Mouse (Mus musculus) lung, postnatal 0 days (tissue): Measurements from ENCODE around the gene Cdk19.

ENCODE experiments used
- CTCF ChIP-seq: IDR thresholded peaks from 2 replicates; pipeline ENCODE4 v1.5.1; 2016; ENCODE audit warnings: antibody characterized with exemption, mild to moderate bottlenecking
- EP300 ChIP-seq: IDR thresholded peaks from 2 replicates; pipeline ENCODE4 v1.6.1; 2016; ENCODE audit warnings: antibody characterized with exemption, mild to moderate bottlenecking, control low read depth

GRCm38 (mm10) chr10:40443806-40444357, 104.5 kb downstream of the Cdk19 start:
- TF ChIP-seq EP300 (no peak), CTCF (no peak)
